Mouse (Mus musculus) neural tube, embryonic 14.5 days (tissue): ENCODE measurements around the gene Ivd. TPM values are rescaled to one million over a fixed set of nuclear protein-coding genes. Genes with fewer than 3 reads are reported as not detected.

Experiments used
- ATAC-seq: fragments of 200-750 bp; cut with Nextera tagmentation; 2 replicates; pipeline ENCODE4 v1.8.0; 2017; ENCODE audit warnings: low read depth, mild to moderate bottlenecking, moderate TSS enrichment, moderate library complexity
- H3K27ac ChIP-seq: fragments of 300-500 bp; sonication (generic); 2 replicates; pipeline ENCODE4 v1.5.1; 2014; ENCODE audit warnings: low read depth, mild to moderate bottlenecking, control low read depth, low read length, moderate library complexity, mixed read lengths
- H3K27me3 ChIP-seq: fragments of 300-500 bp; sonication (generic); 2 replicates; pipeline ENCODE4 v1.6.1; 2014; ENCODE audit warnings: low read length; ENCODE audit not compliant: control insufficient read depth, insufficient read depth
- H3K36me3 ChIP-seq: fragments of 300-500 bp; sonication (generic); 2 replicates; pipeline ENCODE4 v1.6.1; 2014; ENCODE audit warnings: low read length, mixed read lengths; ENCODE audit not compliant: control insufficient read depth, insufficient read depth
- H3K4me1 ChIP-seq: fragments of 300-500 bp; sonication (generic); 2 replicates; pipeline ENCODE4 v1.6.1; 2014; ENCODE audit warnings: low read length; ENCODE audit not compliant: control insufficient read depth, insufficient read depth
- H3K4me2 ChIP-seq: fragments of 300-500 bp; sonication (generic); 2 replicates; pipeline ENCODE4 v1.6.1; 2014; ENCODE audit warnings: mild to moderate bottlenecking, low read depth, low read length, control low read depth
- H3K4me3 ChIP-seq: fragments of 300-500 bp; sonication (generic); 2 replicates; pipeline ENCODE4 v1.5.1; 2014; ENCODE audit warnings: low read depth, low read length, control low read depth, mixed read lengths
- H3K9ac ChIP-seq: fragments of 300-500 bp; sonication (generic); replicated peaks from 2 replicates; pipeline ENCODE4 v1.6.1; 2014; ENCODE audit warnings: low read depth, mild to moderate bottlenecking, control low read depth, low read length, mixed read lengths
- H3K9me3 ChIP-seq: fragments of 300-500 bp; sonication (generic); 2 replicates; pipeline ENCODE4 v1.6.1; 2016; ENCODE audit warnings: low read length; ENCODE audit not compliant: control insufficient read depth
- WGBS: fragments of 180-500 bp; shearing (Covaris S2); extraction: QIAGEN DNeasy Blood & Tissue Kit; methylation state at CpG from one replicate; pipeline ENCODE4 v1.1.7; 2014; 5-methylcytosine and 5-hydroxymethylcytosine counted together
- polyA plus RNA-seq: library from polyadenylated mRNA; unstranded; fragments of >200 nt; fragmentation: Nextera tagmentation; extraction: Ambion mirVana; gene quantifications from 2 replicates; pipeline ENCODE4 v1.2.1, GENCODE M21; 2014

Gene Ivd
- polyA plus RNA-seq, 1 experiment from 2014 or later: 37.7 TPM

DNA sequence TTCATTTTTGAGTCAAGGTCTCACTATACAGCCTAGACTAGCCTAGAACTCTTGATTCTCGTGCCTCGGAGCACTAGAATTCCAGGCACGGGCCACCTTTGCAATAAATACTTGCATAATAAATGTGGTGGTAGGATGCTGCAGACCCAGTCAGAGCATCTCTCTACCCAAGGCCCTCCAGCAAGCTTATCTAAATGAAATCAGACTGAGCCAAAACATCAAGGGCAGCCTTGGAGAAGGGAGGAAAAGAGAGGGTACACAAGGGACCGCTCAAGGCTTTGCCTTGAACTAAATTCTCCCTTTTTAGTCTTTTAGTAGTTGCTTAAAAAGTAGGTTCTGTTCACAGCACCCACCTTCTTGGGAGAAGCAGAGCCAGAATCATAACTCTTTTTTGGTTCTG is 29.4 kb downstream of the Ivd start:
- 86% methylated on average over 4 of the region's 4 CpGs for WGBS
- H3K27me3 ChIP-seq: peaks cover 13% of the 10 kb centered on the region
- ATAC-seq: no peak

DNA sequence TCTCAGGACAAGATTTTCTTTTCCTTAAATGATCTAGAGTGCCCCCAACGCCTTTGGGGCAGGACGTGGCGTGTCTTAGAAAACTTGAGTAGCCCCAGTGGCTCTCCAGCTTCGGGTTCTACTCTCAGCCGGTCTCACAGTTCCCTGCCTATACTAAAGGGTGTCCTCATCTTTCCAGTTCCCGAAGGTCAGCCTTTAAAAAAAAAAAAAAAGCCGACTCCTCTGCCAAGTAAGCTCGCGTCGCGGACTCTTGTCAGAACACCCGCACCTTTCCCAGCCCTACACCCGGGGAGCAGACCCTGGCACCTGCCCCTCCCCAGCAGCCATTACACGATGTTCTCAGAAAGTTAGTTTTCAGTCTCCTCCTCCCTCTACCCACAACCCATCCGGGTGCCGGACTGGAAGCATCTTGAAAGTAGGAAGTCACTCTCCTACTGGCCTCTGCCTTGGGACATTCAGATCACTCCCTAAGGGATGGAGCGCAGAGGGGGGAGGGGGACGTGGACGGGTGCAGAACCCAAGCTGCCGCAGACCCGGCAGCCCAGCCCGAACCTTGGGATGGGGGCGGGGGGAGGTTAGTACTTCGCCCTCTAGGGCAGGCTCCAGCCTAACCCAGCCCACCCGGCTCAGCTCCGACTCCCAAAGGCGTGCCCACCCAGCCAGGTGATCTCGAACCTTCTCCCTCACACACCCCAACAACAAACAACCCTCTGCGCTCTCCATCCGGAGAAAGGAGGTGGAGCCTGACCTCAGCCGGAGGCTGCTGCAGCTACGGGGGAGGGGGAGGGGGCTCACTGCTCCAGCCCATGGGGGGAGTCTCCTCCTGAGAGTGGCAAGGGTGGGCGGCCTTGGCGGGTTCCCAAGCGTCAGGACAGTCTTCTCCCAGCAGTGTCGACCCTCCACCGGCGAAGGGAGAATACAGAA is 34.5 kb downstream of the Ivd start:
- WGBS: 1% methylated on average over 38 of the region's 38 CpGs
- H3K4me3 ChIP-seq: peak overlapping the region; percentile 31
- H3K9ac ChIP-seq: peak overlapping the region; percentile 37; the same call in 1 of the 2 replicates
- no peaks in the 10 kb centered on the region for H3K9me3 ChIP-seq
- no peaks in the 10 kb centered on the region for H3K36me3 ChIP-seq
- no peak for ATAC-seq
- peak overlapping the region; percentile 73 for H3K4me2 ChIP-seq
- no peak overlapping the region for H3K27ac ChIP-seq
- H3K4me1 ChIP-seq: peaks cover 19% of the 10 kb centered on the region
- peaks cover 45% of the 10 kb centered on the region for H3K27me3 ChIP-seq

More for the DNA sequence above, 29.4 kb downstream of the Ivd start:
- H3K4me2 ChIP-seq: no peak overlapping the region
- no peak overlapping the region for H3K9ac ChIP-seq
- H3K36me3 ChIP-seq: no peaks in the 10 kb centered on the region
- no peaks in the 10 kb centered on the region for H3K4me1 ChIP-seq
- no peak overlapping the region for H3K4me3 ChIP-seq
- no peak overlapping the region for H3K27ac ChIP-seq
- H3K9me3 ChIP-seq: no peaks in the 10 kb centered on the region

DNA sequence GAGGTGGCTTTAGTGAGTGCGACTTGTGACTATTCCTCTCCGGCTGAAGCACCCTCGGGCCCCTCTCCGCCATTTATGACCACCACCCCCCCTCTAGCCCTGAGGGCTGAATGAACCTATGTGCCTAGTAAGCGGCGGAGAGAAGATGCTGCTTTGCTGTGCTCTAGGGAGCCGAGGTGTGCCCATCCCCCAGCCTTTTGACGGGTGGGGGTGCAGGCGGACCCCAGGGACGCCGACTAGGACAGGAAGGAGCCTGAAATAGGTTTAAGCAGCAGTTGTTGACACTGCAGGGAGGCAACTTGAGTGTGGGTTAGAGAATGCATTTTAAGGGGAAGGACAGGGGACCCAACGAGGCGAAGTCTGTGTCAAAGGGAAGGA is 35.1 kb downstream of the Ivd start:
- H3K36me3 ChIP-seq: no peaks in the 10 kb centered on the region
- peak overlapping the region; percentile 31 for H3K4me3 ChIP-seq
- no peaks in the 10 kb centered on the region for H3K9me3 ChIP-seq
- H3K4me2 ChIP-seq: peak overlapping the region; percentile 73
- H3K9ac ChIP-seq: peak overlapping the region; percentile 37; the same call in 1 of the 2 replicates
- WGBS: under 1% methylated on average over 13 of the region's 13 CpGs
- H3K27ac ChIP-seq: no peak overlapping the region
- no peak for ATAC-seq
- H3K27me3 ChIP-seq: peaks cover 45% of the 10 kb centered on the region
- H3K4me1 ChIP-seq: peaks cover 19% of the 10 kb centered on the region

DNA sequence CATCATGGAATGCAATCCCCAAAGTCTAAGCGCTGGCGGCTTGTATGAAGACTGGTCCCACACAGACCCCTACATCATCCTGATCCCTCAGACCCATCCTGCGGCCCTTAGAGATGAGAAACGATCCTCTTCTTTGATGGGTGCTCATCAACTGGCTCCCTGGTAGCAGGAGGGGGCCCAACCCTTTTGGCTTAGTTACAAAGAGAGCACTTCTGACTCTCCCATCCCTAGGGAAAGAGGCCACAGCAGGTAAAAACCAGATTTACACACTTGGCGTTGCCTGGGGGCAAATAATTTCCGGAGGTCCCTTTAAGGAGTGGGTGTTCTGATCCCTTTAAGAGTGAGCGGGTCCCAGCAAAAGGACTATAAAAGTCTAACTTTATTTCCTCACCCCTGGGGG is 35.6 kb downstream of the Ivd start:
- H3K4me1 ChIP-seq: peaks cover 19% of the 10 kb centered on the region
- H3K27me3 ChIP-seq: peaks cover 45% of the 10 kb centered on the region
- 2% methylated on average over 7 of the region's 7 CpGs for WGBS
- H3K36me3 ChIP-seq: no peaks in the 10 kb centered on the region
- no peaks in the 10 kb centered on the region for H3K9me3 ChIP-seq
- ATAC-seq: no peak
- peak overlapping the region; percentile 31 for H3K4me3 ChIP-seq
- H3K4me2 ChIP-seq: peak overlapping the region; percentile 73
- H3K27ac ChIP-seq: no peak overlapping the region
- H3K9ac ChIP-seq: peak overlapping the region; percentile 37; the same call in 1 of the 2 replicates

DNA sequence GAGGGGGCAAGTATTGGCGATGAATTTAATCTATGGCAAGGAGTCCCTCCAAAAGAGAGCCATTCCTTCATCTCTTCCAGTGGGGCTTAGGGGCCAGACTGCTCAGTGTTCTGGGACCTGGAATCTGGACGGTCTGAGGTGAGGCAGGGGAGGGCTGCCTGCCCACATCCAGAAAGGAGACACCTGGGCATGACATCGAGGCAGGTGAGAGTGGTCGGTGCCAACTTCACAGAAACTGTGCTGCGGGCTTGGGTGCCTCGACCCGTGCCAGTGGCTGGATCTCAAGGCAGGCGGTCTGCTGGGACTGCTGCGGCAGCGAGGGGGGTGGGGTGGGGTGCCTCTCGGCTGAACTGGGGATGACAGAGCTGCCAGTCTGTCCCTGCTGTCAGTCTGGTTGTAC is 36.1 kb downstream of the Ivd start:
- ATAC-seq: no peak
- H3K4me1 ChIP-seq: peaks cover 19% of the 10 kb centered on the region
- H3K9ac ChIP-seq: no peak overlapping the region
- H3K36me3 ChIP-seq: no peaks in the 10 kb centered on the region
- no peaks in the 10 kb centered on the region for H3K9me3 ChIP-seq
- 1% methylated on average over 11 of the region's 11 CpGs for WGBS
- no peak overlapping the region for H3K4me3 ChIP-seq
- no peak overlapping the region for H3K27ac ChIP-seq
- peaks cover 45% of the 10 kb centered on the region for H3K27me3 ChIP-seq
- H3K4me2 ChIP-seq: no peak overlapping the region

DNA sequence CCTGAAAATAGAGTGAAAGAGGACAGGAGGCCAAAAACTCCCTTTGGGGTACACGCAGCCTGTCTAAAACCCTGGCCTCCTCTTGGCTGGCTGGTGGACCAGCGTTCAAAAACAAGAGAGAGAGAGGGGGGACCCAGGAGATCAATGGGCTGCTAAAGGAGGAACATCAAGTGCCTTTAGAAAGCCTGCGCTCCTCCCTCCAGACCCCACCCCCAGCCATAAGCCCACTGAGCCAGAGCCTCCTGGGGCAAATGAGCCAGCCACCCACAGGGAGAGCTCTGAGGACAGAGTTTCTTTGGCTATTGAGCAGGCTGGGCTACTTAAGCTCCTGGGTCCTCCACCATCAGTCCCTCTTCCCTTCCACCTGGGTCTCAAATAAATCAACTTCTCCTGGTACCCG is 37.0 kb downstream of the Ivd start:
- H3K27me3 ChIP-seq: peaks cover 45% of the 10 kb centered on the region
- no peak overlapping the region for H3K4me3 ChIP-seq
- H3K9me3 ChIP-seq: no peaks in the 10 kb centered on the region
- no peak overlapping the region for H3K27ac ChIP-seq
- WGBS: 4% methylated on average over 4 of the region's 4 CpGs
- ATAC-seq: no peak
- H3K36me3 ChIP-seq: no peaks in the 10 kb centered on the region
- peaks cover 28% of the 10 kb centered on the region for H3K4me1 ChIP-seq
- no peak overlapping the region for H3K9ac ChIP-seq
- no peak overlapping the region for H3K4me2 ChIP-seq

DNA sequence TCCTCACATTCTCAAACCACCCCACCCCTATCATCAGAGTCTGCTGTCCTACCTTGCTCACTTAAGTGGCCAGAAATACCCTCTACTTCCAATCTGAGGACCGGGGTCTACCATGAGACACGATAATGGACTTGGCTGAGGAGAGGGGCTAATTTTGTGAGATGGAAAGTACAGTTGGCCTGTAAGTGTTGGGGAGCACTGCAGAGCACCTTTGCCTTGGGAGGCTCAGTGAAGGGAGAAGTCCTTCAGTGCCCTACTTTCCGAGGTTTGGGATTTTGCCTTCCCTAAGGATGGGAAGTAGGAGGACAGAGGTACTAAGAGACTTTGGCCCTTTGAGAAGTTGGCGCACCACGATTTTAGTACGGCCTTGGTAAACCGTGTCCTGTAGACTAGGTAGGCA is 37.6 kb downstream of the Ivd start:
- Histone ChIP-seq H3K4me1 (peaks cover 29% of the 10 kb centered on the region), H3K36me3 (no peaks in the 10 kb centered on the region), H3K27me3 (peaks cover 45% of the 10 kb centered on the region), H3K4me3 (no peak overlapping the region), H3K27ac (no peak overlapping the region), H3K9me3 (no peaks in the 10 kb centered on the region), H3K9ac (no peak overlapping the region), H3K4me2 (no peak overlapping the region)
- WGBS: 10% methylated on average over 7 of the region's 7 CpGs
- ATAC-seq: no peak

DNA sequence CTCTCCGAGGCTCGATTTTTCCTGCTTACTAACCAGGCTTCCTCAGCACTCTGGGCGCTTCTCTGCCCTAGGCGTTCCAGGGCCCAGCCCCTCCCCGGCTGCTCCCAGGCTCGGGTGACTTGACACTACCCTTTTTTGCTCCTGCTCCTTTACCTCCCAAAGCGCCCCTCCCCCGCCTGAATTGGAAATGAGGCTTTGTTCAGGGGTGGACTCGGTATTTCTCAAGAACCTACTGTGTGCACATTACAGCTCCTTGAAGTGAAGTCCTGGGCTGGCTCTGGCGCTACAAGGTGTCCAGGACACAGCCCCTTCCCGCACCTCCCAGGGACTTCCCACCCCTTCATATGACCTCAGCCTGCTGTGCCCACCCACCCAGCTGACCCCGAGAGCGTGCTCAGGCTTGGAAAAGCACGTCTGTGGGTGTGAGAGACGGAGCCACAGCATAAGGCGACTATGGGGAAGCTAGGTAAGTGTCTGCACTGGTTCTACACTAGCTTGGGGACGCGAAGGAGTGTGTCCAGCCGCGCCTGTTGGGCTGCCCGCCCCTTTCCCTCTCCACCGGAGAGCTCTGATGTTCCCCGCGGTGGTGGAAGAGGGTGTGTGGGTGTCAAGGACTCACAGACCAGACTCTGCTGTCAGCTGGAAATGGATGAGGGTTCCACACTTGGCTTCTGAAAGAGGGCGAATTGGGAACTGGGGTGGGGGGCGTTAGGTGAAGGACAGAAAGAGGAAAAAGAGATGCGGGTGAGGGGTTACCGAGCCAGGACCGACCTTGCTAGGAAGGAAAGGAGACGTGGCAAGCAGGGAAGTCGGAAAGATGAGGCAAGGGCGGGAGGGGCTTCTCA is 38.4 kb downstream of the Ivd start, which contains the start of gene Bahd1:
Bahd1 (plus strand) TSS at position 397 of the 845 bp plus-strand sequence.
- peak within 1 kb of the TSS; percentile 99 for H3K4me2 ChIP-seq
- H3K27ac ChIP-seq: peak within 1 kb of the TSS; percentile 86; the same call in 1 of the 2 replicates
- peak within 1 kb of the TSS; percentile 90 for H3K4me3 ChIP-seq
- H3K36me3 ChIP-seq: no peaks in the 10 kb centered on the region
- peak; percentile 0; the same call in 1 of the 2 replicates for ATAC-seq
- no peaks in the 10 kb centered on the region for H3K9me3 ChIP-seq
- H3K27me3 ChIP-seq: peaks cover 41% of the 10 kb centered on the region
- H3K9ac ChIP-seq: peak within 1 kb of the TSS; percentile 90
- peaks cover 34% of the 10 kb centered on the region for H3K4me1 ChIP-seq
- under 1% methylated on average over 32 of the region's 32 CpGs for WGBS
